Mouse (Mus musculus): Measurements from ENCODE around the gene Ifi47. TPM values are rescaled to one million over a fixed set of nuclear protein-coding genes. Genes with fewer than 3 reads are reported as not detected.

Ifi47 gene
- polyA plus RNA-seq, 1 experiment from 2014 or later: 12.7 TPM

DNA sequence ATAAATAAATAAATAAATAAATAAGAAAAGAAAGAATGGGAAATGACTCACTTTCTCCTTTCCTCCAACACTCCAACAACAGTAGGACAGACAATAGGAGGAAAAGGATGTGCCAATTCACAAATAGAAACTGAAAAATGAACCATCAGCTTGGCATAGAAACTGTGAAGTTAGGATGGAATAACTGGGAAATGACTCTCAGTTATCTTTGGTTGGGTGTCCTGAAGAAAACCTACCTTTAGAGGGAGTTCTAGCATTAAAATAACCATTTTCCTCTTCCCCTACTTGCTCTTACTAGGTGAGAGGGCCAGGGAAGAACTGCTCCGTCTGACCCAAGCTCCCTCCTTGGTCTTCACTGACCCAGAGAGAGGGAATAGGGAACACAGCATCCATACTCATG is 29.4 kb downstream of the Ifi47 start:
- H3K9me3 ChIP-seq (ENCODE audit: control insufficient read depth, low read length): no peaks in the 10 kb centered on the region
- no peak overlapping the region for H3K27ac ChIP-seq (replicated peaks)
- 50% methylated on average over 1 of the region's 1 CpGs for WGBS
- no peaks in the 10 kb centered on the region for H3K36me3 ChIP-seq (ENCODE audit: control insufficient read depth, insufficient read depth, low read length)
- no peak overlapping the region for H3K9ac ChIP-seq (ENCODE audit: low read length)
- H3K4me2 ChIP-seq (replicated peaks; ENCODE audit: low read depth): no peak overlapping the region
- DNase-seq (ENCODE audit: low spot score) (no peak), ATAC-seq (ENCODE audit: low FRiP score, low TSS enrichment) (no peak)
- TF ChIP-seq CTCF (IDR thresholded peaks at IDR 0.05; ENCODE audit: low read depth): no peak
- no peak for TF ChIP-seq EP300 (optimal IDR thresholded peaks at IDR 0.05)
- no peaks in the 10 kb centered on the region for H3K4me1 ChIP-seq (replicated peaks; ENCODE audit: control insufficient read depth, insufficient read depth)
- H3K27me3 ChIP-seq (ENCODE audit: control insufficient read depth, insufficient read depth, low read length): no peaks in the 10 kb centered on the region
- no peak overlapping the region for H3K4me3 ChIP-seq (ENCODE audit: low read depth, low read length)

- DNase-seq (ENCODE audit: low spot score): no peak
- Histone ChIP-seq H3K4me3 (ENCODE audit: low read depth, low read length) (no peak overlapping the region), H3K4me2 (replicated peaks; ENCODE audit: low read depth) (no peak overlapping the region), H3K4me1 (replicated peaks; ENCODE audit: control insufficient read depth, insufficient read depth) (no peaks in the 10 kb centered on the region), H3K9ac (ENCODE audit: low read length) (no peak overlapping the region), H3K27me3 (ENCODE audit: control insufficient read depth, insufficient read depth, low read length) (no peaks in the 10 kb centered on the region), H3K36me3 (ENCODE audit: control insufficient read depth, insufficient read depth, low read length) (no peaks in the 10 kb centered on the region), H3K27ac (replicated peaks) (no peak overlapping the region), H3K9me3 (ENCODE audit: control insufficient read depth, low read length) (no peaks in the 10 kb centered on the region)
- 47% methylated on average over 10 of the region's 10 CpGs for WGBS
- no peak for ATAC-seq (ENCODE audit: low FRiP score, low TSS enrichment)
- no peak for TF ChIP-seq EP300 (optimal IDR thresholded peaks at IDR 0.05)
- TF ChIP-seq CTCF (IDR thresholded peaks at IDR 0.05; ENCODE audit: low read depth): no peak
These were observed 31.5 kb downstream of the Ifi47 start for GRCm38 (mm10) chr11:49107650-49108537.

GRCm38 (mm10) chr11:49108833-49109232 is 32.4 kb downstream of the Ifi47 start:
- 32% methylated on average over 1 of the region's 1 CpGs for WGBS
- peak; percentile 42 for DNase-seq (ENCODE audit: low spot score)
- no peak for TF ChIP-seq EP300 (optimal IDR thresholded peaks at IDR 0.05)
- TF ChIP-seq CTCF (IDR thresholded peaks at IDR 0.05; ENCODE audit: low read depth): peak; percentile 74

GRCm38 (mm10) chr11:49111000-49111399 is 34.6 kb downstream of the Ifi47 start:
- no peak for DNase-seq (ENCODE audit: low spot score)
- TF ChIP-seq CTCF (IDR thresholded peaks at IDR 0.05; ENCODE audit: low read depth) (no peak), EP300 (optimal IDR thresholded peaks at IDR 0.05) (no peak)

More at GRCm38 (mm10) chr11:49108833-49109232, 32.4 kb downstream of the Ifi47 start:
- ATAC-seq (ENCODE audit: low FRiP score, low TSS enrichment): peak; percentile 42; the same call in 1 of the 2 replicates
- Histone ChIP-seq H3K9me3 (ENCODE audit: control insufficient read depth, low read length) (no peaks in the 10 kb centered on the region), H3K27ac (replicated peaks) (no peak overlapping the region), H3K4me2 (replicated peaks; ENCODE audit: low read depth) (no peak overlapping the region), H3K4me1 (replicated peaks; ENCODE audit: control insufficient read depth, insufficient read depth) (no peaks in the 10 kb centered on the region), H3K36me3 (ENCODE audit: control insufficient read depth, insufficient read depth, low read length) (no peaks in the 10 kb centered on the region), H3K9ac (ENCODE audit: low read length) (no peak overlapping the region), H3K4me3 (ENCODE audit: low read depth, low read length) (no peak overlapping the region), H3K27me3 (ENCODE audit: control insufficient read depth, insufficient read depth, low read length) (no peaks in the 10 kb centered on the region)

DNA sequence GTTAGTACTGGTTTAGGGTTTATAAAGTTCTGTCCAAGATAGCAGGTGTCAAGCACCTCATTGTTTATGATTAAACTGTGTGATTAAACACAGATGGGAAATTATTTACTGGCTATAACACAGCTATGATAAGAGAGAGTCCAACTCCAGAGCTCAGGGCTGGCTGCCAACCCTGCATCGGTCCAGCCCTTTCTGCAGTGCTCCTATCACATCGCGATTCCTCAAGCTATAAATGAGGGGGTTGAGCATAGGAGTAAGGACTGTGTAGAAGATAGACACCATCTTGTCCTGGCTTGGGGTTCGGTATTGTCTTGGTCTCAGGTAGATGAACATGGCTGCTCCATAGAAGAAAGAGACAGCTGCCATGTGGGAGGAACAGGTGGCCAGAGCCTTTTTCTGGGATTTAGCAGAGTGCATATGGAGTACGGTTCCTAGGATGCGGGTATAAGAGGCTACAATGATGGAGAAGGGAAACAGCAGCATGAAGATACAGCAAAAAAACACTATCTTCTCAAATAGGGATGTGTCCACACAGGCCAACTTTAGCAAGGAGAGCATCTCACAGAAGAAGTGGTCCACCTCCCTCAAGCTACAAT is 36.3 kb downstream of the Ifi47 start:
- Histone ChIP-seq H3K27me3 (ENCODE audit: control insufficient read depth, insufficient read depth, low read length) (no peaks in the 10 kb centered on the region), H3K4me3 (ENCODE audit: low read depth, low read length) (no peak overlapping the region), H3K4me1 (replicated peaks; ENCODE audit: control insufficient read depth, insufficient read depth) (no peaks in the 10 kb centered on the region), H3K9me3 (ENCODE audit: control insufficient read depth, low read length) (no peaks in the 10 kb centered on the region), H3K27ac (replicated peaks) (no peak overlapping the region), H3K9ac (ENCODE audit: low read length) (no peak overlapping the region), H3K4me2 (replicated peaks; ENCODE audit: low read depth) (no peak overlapping the region), H3K36me3 (ENCODE audit: control insufficient read depth, insufficient read depth, low read length) (no peaks in the 10 kb centered on the region)
- DNase-seq (ENCODE audit: low spot score): no peak
- ATAC-seq (ENCODE audit: low FRiP score, low TSS enrichment): no peak
- WGBS: 65% methylated on average over 6 of the region's 6 CpGs
- TF ChIP-seq EP300 (optimal IDR thresholded peaks at IDR 0.05) (no peak), CTCF (IDR thresholded peaks at IDR 0.05; ENCODE audit: low read depth) (no peak)

More at GRCm38 (mm10) chr11:49111000-49111399, 34.6 kb downstream of the Ifi47 start:
- no peaks in the 10 kb centered on the region for H3K36me3 ChIP-seq (ENCODE audit: control insufficient read depth, insufficient read depth, low read length)
- no peak overlapping the region for H3K27ac ChIP-seq (replicated peaks)
- no peaks in the 10 kb centered on the region for H3K27me3 ChIP-seq (ENCODE audit: control insufficient read depth, insufficient read depth, low read length)
- H3K4me2 ChIP-seq (replicated peaks; ENCODE audit: low read depth): no peak overlapping the region
- no peaks in the 10 kb centered on the region for H3K4me1 ChIP-seq (replicated peaks; ENCODE audit: control insufficient read depth, insufficient read depth)
- no peak overlapping the region for H3K9ac ChIP-seq (ENCODE audit: low read length)
- ATAC-seq (ENCODE audit: low FRiP score, low TSS enrichment): no peak
- no peaks in the 10 kb centered on the region for H3K9me3 ChIP-seq (ENCODE audit: control insufficient read depth, low read length)
- no peak overlapping the region for H3K4me3 ChIP-seq (ENCODE audit: low read depth, low read length)
- 44% methylated on average over 1 of the region's 1 CpGs for WGBS

GRCm38 (mm10) chr11:49114158-49114557 is 37.8 kb downstream of the Ifi47 start:
- H3K9me3 ChIP-seq (ENCODE audit: control insufficient read depth, low read length): no peaks in the 10 kb centered on the region
- H3K4me2 ChIP-seq (replicated peaks; ENCODE audit: low read depth): no peak overlapping the region
- no peak overlapping the region for H3K4me3 ChIP-seq (ENCODE audit: low read depth, low read length)
- no peak for DNase-seq (ENCODE audit: low spot score)
- H3K27me3 ChIP-seq (ENCODE audit: control insufficient read depth, insufficient read depth, low read length): no peaks in the 10 kb centered on the region
- WGBS: 53% methylated on average over 2 of the region's 2 CpGs
- H3K27ac ChIP-seq (replicated peaks): no peak overlapping the region
- TF ChIP-seq EP300 (optimal IDR thresholded peaks at IDR 0.05) (no peak), CTCF (IDR thresholded peaks at IDR 0.05; ENCODE audit: low read depth) (no peak)
- no peaks in the 10 kb centered on the region for H3K4me1 ChIP-seq (replicated peaks; ENCODE audit: control insufficient read depth, insufficient read depth)
- no peak overlapping the region for H3K9ac ChIP-seq (ENCODE audit: low read length)
- no peaks in the 10 kb centered on the region for H3K36me3 ChIP-seq (ENCODE audit: control insufficient read depth, insufficient read depth, low read length)
- no peak for ATAC-seq (ENCODE audit: low FRiP score, low TSS enrichment)
